Mouse (Mus musculus): ENCODE measurements around the gene Synrg.
A peak's percentile ranks its signal among the peaks of the same experiment; 100 is the strongest.

Synrg gene

DNA sequence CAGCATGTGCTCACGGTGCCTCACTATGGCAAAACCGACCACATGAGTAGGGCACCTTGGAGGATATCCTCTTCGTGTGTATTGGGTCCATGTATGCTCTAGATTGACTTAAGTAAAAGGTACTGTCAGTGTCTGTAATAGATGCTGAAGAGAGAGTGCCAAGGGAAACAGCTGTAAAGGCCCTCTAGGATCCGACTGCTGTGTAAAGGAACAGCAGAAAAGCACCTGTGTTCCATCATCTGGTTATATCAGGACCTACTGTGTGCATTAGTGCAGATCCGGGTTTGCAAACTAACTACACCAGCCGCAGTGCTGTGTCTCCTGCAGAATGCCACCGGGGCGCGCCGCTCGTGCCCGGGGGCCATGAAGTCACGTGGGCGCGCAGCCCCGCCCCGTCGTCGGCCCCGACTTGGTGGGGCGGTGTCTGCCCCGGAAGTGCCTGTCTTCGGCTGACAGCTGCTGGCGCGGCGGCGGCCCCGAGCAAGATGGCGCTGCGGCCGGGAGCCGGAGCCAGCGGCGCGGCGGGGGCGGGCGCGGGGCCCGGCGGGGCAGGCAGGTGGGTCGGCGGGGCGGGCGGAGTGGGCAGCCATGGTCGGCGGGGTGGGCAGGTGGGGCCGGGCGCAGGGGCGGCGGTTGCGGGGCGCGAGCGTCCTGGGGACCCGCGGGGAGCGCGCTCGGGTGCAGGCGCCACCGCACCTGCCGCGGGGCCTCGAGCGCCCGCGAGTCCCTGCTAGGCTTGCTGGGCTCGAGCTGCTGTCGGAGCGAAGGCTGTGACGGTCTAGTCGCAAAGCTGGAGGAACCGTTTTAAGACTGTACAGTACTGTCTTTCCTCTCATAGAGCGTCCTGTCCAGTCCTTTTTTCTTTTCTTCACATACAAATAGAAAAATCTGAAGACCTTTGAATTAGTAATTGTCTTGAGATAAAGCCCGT, at the start of gene Synrg:
Gene Synrg (plus strand): TSS at position 438 of the 931 bp plus-strand sequence.
- DNase-seq (ENCODE audit: low spot score in 2 of 2): peak; percentile 86 to 91

DNA sequence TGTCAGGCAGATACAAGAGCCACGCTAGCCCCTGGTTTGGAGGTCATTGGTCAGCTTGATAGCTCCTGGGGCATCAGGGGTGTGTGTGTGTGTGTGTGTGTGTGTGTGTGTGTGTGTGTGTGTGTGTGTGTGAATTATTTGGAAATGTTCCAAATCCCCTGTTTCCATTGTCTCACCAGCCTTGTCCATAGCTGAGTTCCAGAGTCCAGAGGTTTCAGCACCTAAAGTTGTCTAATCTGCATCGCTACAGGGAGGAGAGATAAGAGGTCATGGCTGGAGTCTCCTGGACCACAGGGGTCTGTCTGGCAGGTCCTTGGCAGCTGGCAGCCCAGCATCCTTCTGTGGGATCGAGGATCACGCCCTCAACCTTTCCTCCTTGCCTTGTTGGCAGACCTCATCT, 49.7 kb upstream of the Synrg start:
- no peak for DNase-seq (ENCODE audit: low spot score in 2 of 2)

DNA sequence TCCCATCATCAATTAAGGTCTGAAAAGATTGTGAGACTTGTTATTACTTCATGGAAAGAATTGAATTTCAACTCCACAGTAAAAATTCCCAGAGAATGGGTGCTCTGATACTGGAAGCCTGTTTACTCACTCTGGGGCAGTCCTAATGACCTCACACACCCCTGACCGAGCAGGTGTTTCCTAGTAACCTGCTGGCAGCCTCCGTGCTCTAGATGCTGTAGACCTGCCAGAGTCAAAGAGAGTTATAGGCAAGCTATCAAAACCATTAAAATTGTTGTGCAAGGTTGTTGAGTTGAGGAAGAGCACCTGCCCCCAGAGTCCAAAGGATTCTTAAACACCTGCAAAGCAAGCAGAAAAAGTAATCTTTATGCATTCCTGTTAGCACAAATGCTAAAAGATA, 41.6 kb upstream of the Synrg start:
- no peak for DNase-seq (ENCODE audit: low spot score in 2 of 2)

DNA sequence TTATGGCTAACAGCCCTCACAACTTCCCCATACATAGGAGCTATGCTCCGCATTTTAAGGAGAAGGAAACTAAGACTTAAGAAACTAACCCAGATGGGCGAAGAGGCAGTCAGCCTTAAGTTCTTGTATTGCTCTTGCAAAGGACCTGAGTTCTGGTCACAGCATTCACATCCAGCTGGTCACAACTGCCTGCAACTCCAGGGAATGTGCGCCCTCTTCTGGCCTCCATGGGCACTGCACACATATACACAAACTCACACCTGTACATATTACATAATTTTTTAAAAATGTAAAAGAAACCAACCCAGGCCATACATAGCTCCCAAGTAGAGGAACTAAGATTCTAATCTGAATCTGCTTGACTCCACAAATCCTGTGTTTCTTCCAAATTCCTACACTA, 37.1 kb upstream of the Synrg start:
- DNase-seq (ENCODE audit: low spot score in 2 of 2): no peak

DNA sequence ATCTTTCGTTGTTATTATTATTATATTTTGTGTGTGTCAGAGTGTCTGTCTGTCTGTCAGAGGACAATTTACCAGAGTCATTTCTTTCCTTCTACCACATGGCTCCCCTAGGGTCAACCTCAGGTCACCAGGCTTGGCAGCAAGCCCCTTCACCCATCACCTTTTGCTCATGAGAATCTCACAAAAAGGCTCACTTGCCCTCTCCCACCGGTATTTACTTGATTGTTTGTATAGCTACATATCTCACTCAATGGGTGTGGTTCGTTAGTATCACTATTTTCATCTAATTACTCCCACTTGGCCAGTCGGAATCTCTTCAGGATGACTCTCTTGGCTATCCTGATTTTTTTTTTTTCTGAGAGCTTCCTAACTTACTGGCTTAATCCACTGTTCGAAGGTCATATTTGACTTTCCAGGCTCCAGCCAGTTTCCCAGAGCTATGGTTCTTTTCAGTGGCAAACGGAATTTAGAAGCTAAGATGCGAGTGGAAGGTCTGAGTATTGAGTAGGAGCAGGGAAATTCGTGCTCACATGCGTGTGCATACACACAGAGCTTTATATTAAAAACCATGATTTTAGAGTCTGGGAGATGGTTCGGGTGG, 31.6 kb upstream of the Synrg start:
- no peak for DNase-seq (ENCODE audit: low spot score in 2 of 2)

DNA sequence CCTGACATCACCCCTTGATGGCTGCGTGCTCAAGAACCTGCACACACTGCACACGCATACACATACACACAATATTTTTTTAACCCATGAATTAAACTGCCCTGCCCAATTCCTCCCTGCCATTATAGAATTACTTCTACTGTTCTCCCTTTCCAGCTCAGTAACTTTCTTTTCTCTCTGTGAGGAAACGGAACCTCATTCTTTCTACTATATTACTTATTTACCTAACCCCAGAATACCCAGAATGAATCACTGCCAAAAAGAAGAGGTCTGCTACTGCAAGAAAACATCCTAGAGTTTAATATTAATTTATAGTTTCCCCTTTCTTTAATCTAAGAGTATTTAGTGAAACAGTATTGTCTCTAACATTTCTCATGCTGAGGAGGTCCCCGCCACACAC, 30.9 kb upstream of the Synrg start:
- DNase-seq (ENCODE audit: low spot score in 2 of 2): no peak

DNA sequence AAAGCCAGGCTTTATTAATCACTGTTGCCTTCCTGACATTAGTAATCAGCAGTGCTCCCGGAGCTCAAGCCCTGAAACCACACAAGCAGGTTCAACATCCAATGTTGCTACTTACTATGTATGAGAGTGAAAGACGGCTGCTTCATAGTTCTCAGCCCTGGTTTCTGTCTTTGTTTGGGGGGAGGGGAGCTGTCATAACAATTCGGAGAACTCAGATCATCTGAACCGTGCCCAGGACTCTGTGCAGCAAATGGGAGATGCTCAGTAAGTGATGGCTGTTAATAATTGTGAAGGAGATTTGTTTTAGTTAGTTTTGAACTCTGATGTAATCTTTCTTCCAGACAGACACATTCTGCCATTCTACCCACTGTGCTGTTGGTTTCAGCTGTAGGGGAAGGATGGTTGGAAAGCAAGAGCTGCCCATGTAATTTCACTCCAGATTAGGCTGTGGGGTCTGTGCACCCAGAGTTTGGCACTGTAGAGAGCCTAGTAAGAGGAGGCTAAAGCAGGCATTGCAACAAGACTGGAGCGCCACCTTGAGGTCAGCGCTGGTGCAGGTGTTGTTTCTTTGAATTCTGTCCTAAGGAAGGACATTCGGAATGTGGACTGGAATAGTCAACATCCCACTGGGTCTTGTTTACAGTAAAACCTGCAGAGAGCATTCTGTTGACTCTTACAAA, 28.1 kb upstream of the Synrg start:
- DNase-seq (ENCODE audit: low spot score in 2 of 2): peak; percentile 20 to 53

DNA sequence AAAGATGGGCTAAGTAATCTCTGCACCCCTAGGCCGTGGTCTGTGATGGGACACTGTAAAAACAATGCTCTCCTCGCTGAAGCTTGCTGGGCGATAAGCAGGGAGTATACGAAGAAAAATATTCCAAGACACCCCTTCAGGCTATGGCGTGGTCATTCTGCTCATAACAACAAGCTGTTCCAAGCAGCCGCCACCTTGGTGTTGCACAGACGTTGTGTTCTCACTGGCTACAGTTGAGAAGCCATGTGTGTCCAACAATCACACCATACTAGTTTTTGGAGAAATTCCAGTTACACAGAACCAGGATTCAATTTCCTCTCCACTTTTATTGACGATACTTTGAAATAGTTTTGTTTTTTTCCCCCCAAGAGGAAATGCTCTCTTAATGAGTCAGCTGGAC, 25.7 kb upstream of the Synrg start:
- DNase-seq (ENCODE audit: low spot score in 2 of 2): no peak

DNA sequence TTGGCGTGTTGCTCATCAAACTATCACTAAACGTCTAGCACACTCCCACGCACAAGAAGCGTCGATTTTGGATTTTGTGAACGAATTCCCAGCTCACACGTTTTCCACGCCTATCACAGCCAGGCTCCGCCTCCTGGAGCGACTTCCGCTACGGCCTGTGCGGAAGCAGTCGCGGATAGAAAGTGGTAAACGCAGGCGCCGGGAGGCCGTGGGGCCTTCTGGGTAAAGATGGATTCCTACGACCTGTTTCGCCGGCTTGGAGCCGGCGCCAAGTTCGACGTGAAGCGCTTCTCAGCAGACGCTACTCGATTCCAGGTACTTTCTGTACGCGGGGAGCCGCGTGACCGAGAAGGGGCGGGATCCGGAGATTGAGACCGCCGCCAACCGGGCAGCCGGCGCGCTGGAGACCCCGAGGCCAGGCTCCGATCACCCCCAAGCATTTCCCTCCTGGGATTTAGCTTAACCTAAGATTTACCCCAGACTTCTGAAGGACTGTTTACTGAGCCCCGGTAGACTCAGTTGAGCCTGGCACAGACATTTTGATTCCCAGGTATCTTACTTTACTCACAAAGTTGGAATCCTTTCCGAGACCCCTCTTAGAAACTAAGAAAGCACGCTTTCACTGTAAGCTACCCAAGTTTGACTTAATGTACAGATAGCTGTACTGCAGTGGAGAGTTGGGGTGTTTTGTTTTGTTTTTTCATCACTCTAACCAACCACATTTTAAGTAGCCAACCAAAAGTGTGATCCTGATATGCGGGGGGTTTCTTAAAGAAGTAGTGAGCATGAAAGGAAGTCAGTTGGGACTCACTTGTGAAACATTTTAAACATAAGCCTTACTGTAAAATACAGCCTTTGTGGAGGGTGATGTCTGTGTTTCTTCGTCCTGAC, 22.0 kb upstream of the Synrg start, which contains the start of gene Ddx52:
Gene Ddx52 (plus strand): TSS at position 113 of the 891 bp plus-strand sequence.
- peak; percentile 68 to 76 for DNase-seq (ENCODE audit: low spot score in 2 of 2)

DNA sequence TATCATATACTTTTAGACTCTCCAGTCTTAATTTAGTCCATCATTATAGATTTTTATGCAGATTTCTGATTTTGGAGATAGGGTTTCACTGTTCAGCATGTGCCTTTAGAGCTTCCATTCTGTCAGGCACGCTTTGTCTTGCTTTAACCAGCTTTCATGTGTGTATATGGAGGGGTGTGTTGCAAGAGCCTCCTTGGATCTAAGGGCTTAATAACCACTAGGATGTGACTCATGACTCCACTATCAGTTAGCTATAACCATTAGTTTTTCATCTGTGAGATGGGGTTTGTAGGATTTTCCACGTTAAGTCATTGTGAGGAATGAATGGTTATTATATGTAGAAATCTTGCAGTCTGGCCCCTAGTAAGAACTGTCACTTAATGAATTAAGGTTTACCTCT, 7.4 kb upstream of the Synrg start:
- no peak for DNase-seq (ENCODE audit: low spot score in 2 of 2)

DNA sequence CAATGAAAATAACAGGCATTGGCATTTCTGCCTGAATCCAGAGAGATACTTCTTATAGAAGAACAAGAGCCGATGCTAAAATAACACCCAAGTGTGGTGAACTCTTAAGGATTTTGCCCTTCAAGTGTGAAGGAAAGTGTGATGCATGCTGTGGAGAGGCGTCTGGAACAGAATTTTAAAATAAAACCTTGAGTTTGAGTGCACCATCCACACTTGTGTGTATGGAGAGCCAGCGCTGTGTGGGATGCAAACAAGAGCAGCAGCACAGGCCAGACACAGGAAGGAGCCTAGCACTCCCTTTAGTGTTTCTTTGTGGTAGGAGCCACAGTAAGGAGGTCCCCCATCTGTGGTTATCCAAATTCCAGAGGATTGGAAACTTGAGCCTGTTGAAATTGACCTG, 2.2 kb upstream of the Synrg start:
- no peak for DNase-seq (ENCODE audit: low spot score in 2 of 2)

DNA sequence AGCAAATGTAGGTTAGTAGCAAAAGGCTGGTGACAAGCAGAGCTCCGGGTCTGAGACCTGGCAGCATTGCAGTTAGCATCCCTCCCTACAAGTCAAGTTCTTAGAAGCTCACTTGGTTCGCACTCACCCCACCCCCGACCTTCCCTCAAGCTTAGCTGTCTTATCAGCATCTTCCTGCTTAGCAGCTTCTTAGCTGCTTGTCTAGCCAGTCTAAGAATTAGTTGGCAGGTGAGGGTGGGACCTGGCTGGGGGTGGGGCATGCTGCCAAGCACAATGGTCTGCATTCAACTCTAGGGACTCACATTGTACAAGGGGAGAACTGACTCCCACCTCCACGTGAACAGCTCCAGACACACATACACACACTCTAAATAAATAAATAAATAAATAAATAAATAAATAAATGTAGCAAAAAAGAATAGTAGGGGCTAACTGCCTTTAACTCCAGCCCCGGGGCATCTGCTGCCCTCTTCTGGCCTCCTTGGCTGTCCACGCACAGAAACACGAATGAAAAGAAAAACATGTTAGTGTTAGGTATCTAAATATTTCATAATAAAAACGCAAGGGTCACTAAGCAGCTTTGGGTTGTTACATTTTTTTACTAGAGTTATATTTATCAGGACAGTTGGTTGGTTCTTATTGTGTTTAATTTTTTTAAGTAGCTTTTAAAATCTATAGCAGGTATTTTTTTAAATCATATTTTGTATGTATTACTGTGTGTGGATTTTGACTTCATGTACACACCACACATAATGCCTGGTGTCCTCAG, 3.4 kb downstream of the Synrg start:
- DNase-seq (ENCODE audit: low spot score in 2 of 2): no peak

DNA sequence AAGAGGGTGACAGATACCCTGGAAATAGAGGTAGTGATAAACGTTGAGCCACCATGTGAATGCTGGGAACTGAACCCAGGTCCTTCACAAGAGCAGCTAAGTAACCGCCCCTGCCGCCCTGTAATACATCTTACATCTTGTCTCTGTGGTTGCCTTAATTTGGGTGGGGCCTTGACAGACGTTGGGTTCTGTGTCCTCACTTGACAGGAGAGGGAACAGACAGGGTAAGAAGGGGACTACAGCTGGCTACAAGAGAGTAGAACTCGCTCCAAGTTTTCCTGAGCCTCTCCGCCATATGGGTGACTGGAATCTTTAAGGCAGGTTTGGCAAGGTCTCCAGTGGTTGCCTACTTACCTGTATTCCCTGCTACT, 4.0 kb downstream of the Synrg start:
- DNase-seq (ENCODE audit: low spot score in 2 of 2): no peak

DNA sequence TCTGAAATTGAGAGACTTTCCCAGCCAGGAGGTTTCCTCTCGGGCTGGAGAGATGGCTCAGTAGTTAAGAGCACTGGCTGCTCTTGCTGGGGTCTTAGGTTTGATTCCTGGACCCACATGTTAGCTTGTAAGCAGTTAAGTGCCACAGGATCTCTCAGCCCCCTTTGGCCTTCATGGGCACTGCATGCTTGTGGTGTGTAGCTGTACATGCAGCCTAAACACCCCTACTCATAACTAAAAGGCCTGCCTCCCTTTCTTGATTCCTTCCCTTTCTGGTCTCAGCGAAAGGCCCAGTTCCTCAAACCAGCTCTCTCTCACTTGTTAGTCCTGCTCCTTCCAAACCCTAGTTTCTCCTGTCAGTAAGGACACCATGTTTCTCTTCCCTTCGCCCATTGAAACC, 4.8 kb downstream of the Synrg start:
- DNase-seq (ENCODE audit: low spot score in 2 of 2): no peak

DNA sequence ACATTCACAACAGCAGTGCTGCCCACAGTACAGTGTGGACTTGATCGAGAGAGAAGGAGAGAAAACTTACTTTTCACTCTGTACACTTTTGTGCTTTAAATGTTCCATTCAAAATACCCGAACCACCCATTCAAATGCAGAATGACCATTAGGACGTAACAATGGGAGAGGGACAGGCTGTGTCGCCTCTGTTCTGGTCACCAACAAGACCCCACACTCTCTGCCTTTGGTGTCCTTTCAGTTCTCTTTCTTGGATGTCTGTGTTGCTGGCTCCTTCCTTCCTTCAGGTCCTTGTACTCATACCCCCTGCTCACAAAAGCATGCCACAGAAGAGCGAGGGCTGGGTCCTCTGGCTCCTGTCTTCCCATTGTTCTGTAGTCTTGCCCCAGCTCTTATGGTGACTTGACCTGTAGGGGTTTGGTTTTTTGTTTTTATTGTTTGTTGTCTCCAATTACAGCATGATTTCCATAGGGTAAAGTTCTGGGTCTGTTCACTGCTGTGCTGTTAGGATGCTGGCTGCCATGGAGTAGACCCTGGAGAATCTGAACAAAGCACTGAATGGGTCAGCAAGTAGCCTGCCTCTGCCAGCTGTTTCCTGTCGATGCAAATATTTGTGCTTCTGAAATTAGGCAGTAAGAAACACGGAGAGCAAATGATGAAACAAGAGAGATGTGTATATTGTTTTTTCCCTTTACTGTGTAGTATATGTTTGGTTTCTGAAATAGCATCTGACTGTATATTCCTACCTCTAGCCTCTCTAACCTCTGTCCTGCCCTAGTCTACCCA, 10.5 kb downstream of the Synrg start:
- DNase-seq (ENCODE audit: low spot score in 2 of 2): no peak

DNA sequence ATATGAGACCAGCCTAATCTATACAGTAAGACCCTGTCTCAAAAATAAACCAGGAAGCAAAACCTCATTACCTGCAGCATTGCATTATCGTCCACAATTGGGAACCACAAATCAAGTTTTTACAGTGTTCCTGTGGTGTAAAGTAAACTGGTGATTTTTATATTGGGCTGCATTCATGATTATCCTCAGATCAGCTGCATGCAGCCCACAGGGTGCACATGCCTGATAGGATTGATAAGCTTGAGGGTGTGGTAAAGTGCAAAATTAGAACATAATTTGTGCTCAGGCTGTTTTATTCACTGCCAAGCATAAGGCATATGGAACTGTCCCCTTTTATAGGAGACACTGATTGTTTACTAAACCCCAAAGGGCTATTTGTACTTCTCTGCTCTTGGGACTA, 11.3 kb downstream of the Synrg start:
- no peak for DNase-seq (ENCODE audit: low spot score in 2 of 2)

DNA sequence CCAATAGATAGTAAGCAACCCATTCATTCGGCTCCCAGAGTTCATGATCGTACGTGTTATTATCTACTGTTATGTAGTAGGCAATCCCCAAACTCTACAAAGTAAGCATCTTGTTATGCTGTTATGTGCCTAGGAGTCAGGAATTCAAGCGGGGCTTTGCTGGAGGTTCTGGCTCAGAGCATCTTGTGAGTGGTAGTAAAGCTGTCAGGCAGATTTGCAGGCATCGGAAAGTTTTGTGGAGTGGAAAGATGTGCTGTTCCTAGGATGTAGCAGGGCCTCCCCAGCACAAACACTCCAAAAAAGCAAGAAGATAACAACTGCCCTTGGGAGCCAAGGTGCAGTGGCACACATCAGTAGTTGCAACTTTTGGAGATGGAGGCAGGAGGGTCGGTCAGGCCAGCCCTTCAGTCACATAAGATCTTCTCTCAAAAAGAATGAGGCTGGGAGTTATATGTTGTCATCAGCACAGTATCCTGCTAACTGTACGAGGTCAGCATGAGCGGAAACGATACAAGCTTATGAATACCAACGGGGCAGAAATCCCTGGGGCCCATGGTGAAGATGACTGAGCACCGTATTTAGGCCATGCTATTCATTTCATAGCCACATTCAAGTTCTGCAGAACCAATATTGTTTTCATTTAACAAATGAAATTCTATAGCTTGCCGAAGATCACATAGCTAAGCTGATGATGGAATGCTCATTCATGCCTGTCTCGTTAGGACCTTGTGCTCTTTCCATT, 12.2 kb downstream of the Synrg start:
- no peak for DNase-seq (ENCODE audit: low spot score in 2 of 2)

DNA sequence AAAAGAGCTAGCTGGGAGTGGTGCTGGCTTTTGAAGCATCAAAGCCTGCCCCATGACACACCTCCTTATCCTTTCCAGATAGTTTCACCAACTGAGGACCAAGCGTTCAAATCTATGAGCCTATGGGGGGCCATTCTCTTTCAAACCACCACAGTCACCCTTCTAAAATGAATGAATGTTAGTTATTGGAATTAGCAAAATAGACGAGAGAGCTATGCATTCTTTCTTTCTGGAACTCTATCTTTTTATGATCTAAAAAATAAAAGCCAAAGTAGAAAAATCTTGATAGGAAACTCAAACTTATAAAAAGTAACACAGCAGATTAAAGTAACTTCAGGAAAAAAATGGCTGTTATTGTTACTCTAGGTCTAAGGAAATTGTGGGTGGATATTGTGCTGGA, 13.6 kb downstream of the Synrg start:
- no peak for DNase-seq (ENCODE audit: low spot score in 2 of 2)

DNA sequence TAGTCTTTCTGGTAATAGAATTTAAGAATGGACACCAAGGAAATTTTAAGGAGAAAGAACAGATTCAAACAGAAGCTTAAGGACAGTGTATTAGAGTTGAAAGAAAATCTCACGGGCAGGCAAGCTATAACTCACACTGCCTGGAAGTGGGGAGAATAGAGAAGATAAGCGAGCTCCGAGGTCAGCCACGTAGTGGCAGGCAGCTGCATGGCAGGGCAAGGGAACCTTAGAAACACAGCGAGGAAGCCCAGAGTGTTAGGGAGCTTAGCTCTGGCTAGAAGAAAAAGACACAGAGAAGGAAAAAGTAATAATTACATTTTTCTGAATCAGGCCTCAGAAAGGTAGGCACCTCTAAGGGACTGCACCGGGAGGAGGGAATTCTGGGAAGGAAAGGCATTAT, 15.8 kb downstream of the Synrg start:
- DNase-seq (ENCODE audit: low spot score in 2 of 2): no peak

All from spleen, postnatal 14 days (tissue).